Mouse (Mus musculus) c-Kit-negative CD71-positive TER-119-positive erythroid progenitor cells, embryonic 14.5 days (primary cell): ENCODE data around the gene Vps51.

Source experiments
- DNase-seq: peaks from one replicate; pipeline ENCODE4 v3.0.0-alpha.2; 2013; ENCODE audit warnings: low read depth, low spot score

The Vps51 gene

DNA sequence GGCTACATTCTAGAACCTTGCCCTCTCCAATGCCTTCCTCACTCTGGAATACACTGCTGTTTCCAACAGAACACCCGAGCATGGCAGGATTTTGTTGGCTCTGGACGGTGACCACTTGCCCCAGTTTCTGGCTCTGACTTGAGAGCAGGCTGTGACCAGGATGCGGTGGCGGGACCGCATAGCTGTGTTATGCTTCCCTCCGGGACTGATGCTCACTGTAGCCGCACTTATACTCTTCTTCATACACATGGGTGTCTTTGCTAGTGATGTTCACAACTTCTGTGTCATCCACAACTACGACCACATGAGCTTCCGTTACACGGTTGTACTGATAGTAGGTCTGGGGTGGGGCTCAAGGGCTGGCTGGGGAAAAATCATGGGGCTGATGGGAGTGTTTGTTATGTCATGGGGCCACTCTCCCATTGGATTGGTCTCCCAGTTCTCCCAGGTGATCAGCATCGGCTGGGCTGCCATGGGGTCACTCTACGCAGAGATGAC, 3.0 kb upstream of the Vps51 start, which contains the start of gene Tmem262:
TSS of gene Tmem262 (plus strand) at position 51 of the 498 bp plus-strand sequence.
- DNase-seq = no peak

DNA sequence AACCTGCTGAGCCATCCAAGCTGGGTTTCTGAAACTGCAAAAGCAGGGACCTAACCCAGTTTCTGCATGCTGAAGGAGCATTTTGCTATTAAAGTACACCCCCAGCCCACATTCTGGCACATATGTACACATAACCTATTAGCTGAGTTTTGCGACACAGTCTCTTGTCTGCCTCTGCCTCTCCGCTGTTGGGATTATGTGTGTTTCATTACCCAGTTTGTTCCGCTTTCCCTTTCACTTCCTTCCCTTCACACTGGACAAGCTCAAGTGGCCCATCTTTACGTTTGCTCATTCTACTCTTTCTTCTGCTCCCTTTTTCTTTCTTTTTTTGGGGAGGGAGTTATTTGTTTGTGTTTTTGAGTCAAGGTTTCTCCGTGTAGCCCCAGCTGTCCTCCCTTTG, 3.1 kb downstream of the Vps51 start:
- DNase-seq = no peak

GRCm38 (mm10) chr19:6071261-6071660, 5.8 kb downstream of the Vps51 start:
- no peak for DNase-seq

DNA sequence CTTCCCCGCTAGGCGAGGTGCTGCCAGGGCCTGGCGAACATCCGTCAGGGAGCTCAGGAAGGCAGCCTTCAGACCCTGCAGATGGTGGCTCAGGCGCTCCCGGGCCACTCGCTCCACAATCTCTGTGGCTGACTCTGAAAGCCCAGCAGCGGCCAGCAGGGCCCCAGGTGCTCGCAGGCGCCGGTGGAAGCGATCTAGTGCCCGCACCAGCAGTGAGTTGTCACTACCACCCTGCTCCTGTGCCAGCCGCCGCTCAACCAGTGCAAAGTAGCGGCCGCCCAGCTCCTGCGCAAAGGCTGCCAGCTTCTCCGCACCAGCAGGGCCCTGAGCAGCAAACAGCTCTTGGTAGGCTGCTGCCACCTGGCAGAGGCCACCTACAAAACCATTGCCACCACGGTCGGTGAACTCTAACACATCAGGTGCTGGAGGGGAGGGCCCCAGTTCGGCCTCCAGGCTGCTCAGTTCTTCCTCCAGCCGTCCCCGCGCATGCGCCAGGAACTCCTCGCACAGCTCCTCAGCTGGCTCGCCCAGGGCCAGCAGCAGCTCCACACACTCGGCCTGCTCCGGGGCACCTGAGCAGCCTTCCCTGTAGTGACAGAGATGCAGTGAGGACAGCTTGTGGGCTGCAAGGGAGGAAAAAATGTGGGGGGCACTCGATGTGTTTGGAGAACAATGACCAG, 6.3 kb downstream of the Vps51 start:
- DNase-seq = no peak

- DNase-seq = no peak
Observed at GRCm38 (mm10) chr19:6069851-6070250, 7.2 kb downstream of the Vps51 start.

GRCm38 (mm10) chr19:6068951-6069350, 8.1 kb downstream of the Vps51 start:
- no peak for DNase-seq

GRCm38 (mm10) chr19:6067724-6068415, 9.2 kb downstream of the Vps51 start, which contains the start of gene Tm7sf2:
Gene Tm7sf2, minus strand, starts transcription at chr19:6068373.
- DNase-seq = peak; percentile 64

DNA sequence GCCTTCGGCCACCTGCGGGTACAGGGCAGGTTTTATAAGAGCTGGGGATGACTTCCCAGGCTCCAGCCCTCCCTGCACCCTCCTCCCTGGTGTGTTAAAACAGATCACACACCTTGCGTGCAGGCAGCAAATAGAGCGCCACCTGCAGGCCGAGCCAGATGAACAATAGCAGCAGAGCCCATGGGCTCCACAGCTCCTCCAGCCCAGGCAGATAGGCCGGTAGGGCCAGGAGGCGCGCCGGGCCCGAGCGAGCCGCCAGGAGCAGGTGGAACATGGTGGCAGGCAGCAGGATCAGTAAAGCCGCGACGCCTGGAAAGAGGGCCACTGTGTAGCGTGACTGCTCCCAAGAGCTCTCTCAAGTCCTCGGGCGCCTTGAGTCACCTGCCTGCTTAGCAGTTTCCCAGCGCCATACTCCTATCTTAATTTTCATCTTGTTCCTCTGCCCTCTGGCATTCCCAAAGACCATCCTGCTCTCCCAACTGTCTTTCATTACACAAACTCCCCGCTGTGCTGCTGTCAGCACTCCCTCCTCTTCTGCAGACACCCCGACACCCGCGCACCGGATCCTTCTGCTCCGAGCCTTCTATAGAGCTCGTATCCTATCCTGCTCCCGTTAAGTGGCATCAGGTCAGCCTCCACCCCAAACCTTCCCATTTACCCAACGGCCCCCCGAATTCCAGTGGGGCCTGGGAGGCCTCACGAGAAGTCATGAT, 9.9 kb downstream of the Vps51 start:
- peak; percentile 72 for DNase-seq

GRCm38 (mm10) chr19:6066571-6066970, 10.5 kb downstream of the Vps51 start:
- no peak for DNase-seq

DNA sequence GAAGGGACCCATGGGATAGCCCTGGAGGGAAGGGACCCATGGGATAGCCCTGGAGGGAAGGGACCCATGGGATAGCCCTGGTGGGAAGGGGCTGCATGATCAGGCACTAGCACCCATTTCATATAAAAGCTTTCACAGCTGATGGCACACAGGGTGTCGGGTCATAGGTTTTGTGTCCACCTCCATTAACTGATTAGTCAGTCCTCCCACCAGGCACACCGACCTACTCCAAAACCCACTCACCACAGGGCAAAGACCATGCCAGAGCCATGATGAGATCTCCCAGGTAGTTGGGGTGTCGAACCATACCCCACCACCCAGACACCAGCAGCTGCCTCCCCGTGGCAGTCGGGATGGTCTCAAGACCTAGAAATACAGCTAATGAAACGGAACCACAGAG, 13.9 kb downstream of the Vps51 start:
- DNase-seq = no peak

- no peak for DNase-seq
Observed at GRCm38 (mm10) chr19:6062418-6062817, 14.6 kb downstream of the Vps51 start.

DNA sequence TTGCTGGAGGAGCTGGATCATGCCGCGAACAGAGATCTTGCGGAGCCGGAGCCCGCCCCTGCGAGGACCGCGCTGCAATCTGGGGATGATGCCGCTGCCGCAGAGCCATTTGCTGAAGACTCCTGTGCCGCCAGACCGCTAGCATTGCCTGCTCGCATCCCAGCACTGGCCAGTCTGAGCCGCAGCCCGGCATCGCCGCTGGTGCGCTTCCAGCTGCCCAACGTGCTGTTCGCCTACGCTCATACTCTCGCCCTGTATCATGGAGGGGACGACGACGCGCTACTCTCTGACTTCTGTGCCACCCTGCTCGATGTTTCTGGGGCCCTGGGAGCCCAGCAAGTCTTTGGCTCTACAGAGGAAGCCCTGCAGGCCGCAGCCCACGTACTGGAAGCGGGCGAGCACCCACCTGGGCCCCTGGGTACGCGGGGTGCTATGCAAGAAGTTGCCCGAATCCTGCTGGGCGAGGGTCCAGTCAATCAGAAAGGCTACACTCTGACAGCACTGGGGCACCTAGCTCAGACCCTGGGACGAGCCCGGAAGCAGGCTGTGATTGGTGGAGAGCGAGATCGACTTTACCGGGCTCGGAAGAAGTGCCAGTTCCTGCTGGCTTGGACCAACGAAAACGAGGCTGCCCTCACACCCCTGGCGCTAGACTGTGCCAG, 15.3 kb downstream of the Vps51 start:
- DNase-seq = no peak

DNA sequence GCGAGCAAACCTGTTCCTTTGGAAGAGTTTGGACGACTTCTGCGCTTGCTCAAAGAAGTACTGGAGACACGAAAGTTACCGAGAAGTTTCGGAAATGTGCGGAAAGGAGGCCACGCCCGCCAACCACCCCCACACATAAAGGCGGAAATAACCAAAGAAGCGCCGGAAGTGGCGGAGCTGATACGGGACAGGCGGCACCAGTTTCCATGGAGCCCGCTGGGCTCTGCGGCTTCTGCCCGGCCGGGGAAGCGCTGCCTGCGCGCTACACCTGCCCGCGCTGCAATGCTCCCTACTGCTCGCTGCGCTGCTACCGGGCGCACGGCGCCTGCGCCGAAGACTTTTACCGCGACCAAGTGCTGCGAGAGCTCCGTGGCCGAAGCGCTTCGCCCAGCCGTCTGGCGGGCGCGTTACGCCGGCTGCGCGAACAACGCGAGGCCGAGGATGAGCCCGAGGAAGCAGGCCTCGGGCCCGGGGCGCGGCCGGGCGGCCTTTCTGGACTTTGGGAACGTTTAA, 16.0 kb downstream of the Vps51 start, which contains the start of gene Znhit2:
TSS of gene Znhit2 (plus strand) at position 172 of the 513 bp plus-strand sequence.
- DNase-seq = peak; percentile 87

GRCm38 (mm10) chr19:6058966-6059365, 18.1 kb downstream of the Vps51 start:
- DNase-seq = no peak

DNA sequence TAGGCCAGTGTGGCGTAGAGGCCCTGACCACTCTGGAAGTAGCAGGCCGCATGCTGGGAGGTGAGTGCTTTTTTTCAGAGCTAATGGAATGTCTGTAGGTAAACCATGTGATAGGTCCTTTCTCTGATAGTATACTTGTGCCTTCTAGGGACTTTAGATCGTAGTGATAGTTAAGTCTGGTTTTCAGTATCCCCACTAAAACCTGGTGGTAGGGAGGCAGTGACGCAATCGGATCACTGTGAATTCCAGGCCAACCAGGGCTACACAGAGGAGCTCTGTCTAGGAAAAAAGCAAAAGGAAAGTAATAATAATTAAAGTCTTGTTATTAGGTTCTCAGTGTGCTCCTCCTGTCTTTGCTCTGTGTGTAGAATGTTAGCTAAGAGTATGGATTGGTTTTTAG, 18.5 kb downstream of the Vps51 start:
- DNase-seq = no peak

- peak; percentile 96 for DNase-seq
Observed at GRCm38 (mm10) chr19:6057313-6058096, 19.5 kb downstream of the Vps51 start, which contains the start of the genes Mrpl49 and Fau. Gene Mrpl49, minus strand, starts transcription at chr19:6057785. Gene Fau, plus strand, starts transcription at chr19:6057844.

DNA sequence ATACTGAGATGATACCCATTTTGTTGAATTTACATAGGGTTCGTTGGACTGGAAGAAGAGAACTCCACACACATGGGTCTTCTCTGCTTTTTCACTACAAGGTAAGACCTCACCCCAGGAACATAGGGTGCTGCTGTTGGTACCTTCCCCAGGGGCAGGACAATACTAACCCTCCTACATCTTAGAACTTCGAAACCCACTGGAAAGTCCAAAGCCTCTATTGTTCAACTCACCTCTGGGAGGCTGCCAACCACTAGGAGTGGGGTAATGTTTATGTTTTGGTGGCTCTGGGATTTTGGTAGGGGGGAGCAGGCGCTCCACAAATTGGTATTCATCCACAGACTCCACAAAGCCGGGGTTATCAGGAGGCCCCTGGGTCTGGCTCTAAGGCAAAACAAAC, 20.3 kb downstream of the Vps51 start:
- no peak for DNase-seq

DNA sequence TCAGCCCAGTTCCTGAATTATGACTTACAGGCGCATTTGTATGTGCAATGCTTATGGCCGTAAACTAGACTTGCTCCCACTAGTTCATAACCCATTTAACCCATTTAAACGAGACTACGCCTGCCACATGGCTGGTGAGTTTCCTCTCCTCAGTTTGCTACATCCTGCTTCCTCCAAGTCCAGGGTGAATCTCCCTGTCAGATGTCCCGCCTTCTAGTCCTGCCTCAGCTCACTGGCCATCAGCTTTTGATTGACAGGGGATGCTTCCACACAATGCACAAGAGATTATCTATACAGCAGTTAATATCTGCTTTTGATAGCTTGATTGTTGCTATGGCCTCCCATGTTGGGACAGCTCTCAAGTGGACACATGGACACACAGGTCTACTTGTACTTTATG, 22.7 kb downstream of the Vps51 start:
- no peak for DNase-seq

GRCm38 (mm10) chr19:6052516-6052915, 24.5 kb downstream of the Vps51 start:
- DNase-seq = no peak

- DNase-seq = no peak
Observed at GRCm38 (mm10) chr19:6048681-6049410, 28.2 kb downstream of the Vps51 start.
